Mouse (Mus musculus): ENCODE data around the gene Zscan4e.
"Not testable (repeated sequence)": the region's sequence is repeated elsewhere in the genome, so short reads cannot be mapped to it uniquely, and the experiment has no call there.

The Zscan4e gene

DNA sequence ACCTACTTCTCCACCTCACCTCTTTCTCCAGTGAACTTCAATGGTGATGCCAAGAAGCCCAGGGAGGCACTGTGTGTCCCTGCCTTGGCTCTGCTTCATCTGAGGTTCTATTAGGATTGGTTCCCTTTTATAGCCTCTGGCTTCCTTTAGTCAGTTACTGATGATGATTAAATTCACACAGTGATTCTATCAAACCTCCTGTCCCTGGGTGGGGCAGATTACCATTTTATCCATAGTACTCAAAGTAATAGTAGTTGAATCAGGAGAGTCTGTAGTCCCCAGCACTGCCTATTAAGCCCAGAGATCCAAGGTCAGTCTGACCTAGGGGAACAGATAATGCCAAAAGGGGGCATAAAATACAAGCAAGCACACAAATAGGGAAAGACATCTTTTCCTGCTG, at the start of gene Zscan4e:
Gene Zscan4e (minus strand): TSS at position 101 of the 400 bp plus-strand sequence.
- not testable (repeated sequence) for DNase-seq (ENCODE audit: low read depth)
